Mouse (Mus musculus) limb, embryonic 13.5 days (tissue): Measurements from ENCODE around the gene Myl10. TPM values are rescaled to one million over a fixed set of nuclear protein-coding genes. Genes with fewer than 3 reads are reported as not detected.
A peak's percentile ranks its signal among the peaks of the same experiment; 100 is the strongest.
"Not testable (repeated sequence)": the region's sequence is repeated elsewhere in the genome, so short reads cannot be mapped to it uniquely, and the experiment has no call there.

Source experiments
- ATAC-seq: fragments of 200-750 bp; cut with Nextera tagmentation; 2 replicates; pipeline ENCODE4 v1.8.0; 2017; ENCODE audit warnings: low read depth, moderate number of reproducible peaks, moderate TSS enrichment; ENCODE audit not compliant: low FRiP score
- H3K27ac ChIP-seq: fragments of 300-500 bp; sonication (generic); 2 replicates; pipeline ENCODE4 v1.5.1; 2015; ENCODE audit warnings: inconsistent platforms, mild to moderate bottlenecking, moderate library complexity
- H3K27me3 ChIP-seq: fragments of 300-500 bp; sonication (generic); 2 replicates; pipeline ENCODE4 v1.6.1; 2015; ENCODE audit warnings: mild to moderate bottlenecking, inconsistent platforms
- H3K36me3 ChIP-seq: fragments of 300-500 bp; sonication (generic); 2 replicates; pipeline ENCODE4 v1.6.1; 2015; ENCODE audit warnings: inconsistent platforms, mild to moderate bottlenecking, moderate library complexity
- H3K4me1 ChIP-seq: fragments of 300-500 bp; sonication (generic); 2 replicates; pipeline ENCODE4 v1.6.1; 2015; ENCODE audit warnings: inconsistent platforms
- H3K4me2 ChIP-seq: fragments of 300-500 bp; sonication (generic); replicated peaks from 2 replicates; pipeline ENCODE4 v1.6.1; 2015; ENCODE audit warnings: inconsistent platforms, mild to moderate bottlenecking, moderate library complexity
- H3K4me3 ChIP-seq: fragments of 300-500 bp; sonication (generic); 2 replicates; pipeline ENCODE4 v1.5.1; 2015; ENCODE audit warnings: moderate library complexity, mild to moderate bottlenecking, inconsistent platforms
- H3K9ac ChIP-seq: fragments of 300-500 bp; sonication (generic); 2 replicates; pipeline ENCODE4 v1.6.1; 2015; ENCODE audit warnings: mild to moderate bottlenecking, inconsistent platforms
- H3K9me3 ChIP-seq: fragments of 300-500 bp; sonication (generic); 2 replicates; pipeline ENCODE4 v1.6.1; 2016; ENCODE audit warnings: inconsistent platforms
- WGBS: fragments of 180-500 bp; shearing (Covaris S2); methylation state at CpG from one replicate; pipeline ENCODE4 v1.1.7; 2015; 5-methylcytosine and 5-hydroxymethylcytosine counted together
- polyA plus RNA-seq: library from polyadenylated mRNA; unstranded; fragments of >200 nt; fragmentation: Nextera tagmentation; extraction: Ambion mirVana; gene quantifications from 2 replicates; pipeline ENCODE4 v1.2.1, GENCODE M21; 2015

Myl10 gene
- not detected in 2 replicates for polyA plus RNA-seq

GRCm38 (mm10) chr5:136692784-136693183 lies at the start of gene Myl10:
TSS of gene Myl10 (plus strand) at chr5:136693146.
- WGBS = 93% methylated on average over 4 of the region's 4 CpGs
- Histone ChIP-seq H3K9me3 (no peaks in the 10 kb centered on the region), H3K4me1 (peaks cover 10% of the 10 kb centered on the region; the same call in 1 of the 2 replicates), H3K27me3 (0 out of 2 replicates have a peak, but pooled peaks cover 5% of the 10 kb centered on the region), H3K4me2 (no peak within 1 kb of the TSS), H3K27ac (no peak within 1 kb of the TSS), H3K4me3 (no peak within 1 kb of the TSS), H3K36me3 (no peaks in the 10 kb centered on the region), H3K9ac (no peak within 1 kb of the TSS)
- ATAC-seq = no peak

GRCm38 (mm10) chr5:136646731-136647328 lies 46.1 kb upstream of the Myl10 start:
- Histone ChIP-seq H3K36me3 (no peaks in the 10 kb centered on the region), H3K27ac (no peak overlapping the region), H3K9ac (no peak overlapping the region), H3K27me3 (no peaks in the 10 kb centered on the region), H3K4me1 (peaks cover 9% of the 10 kb centered on the region), H3K4me2 (no peak overlapping the region), H3K4me3 (no peak overlapping the region), H3K9me3 (no peaks in the 10 kb centered on the region)
- no peak for ATAC-seq
- WGBS = 85% methylated on average over 4 of the region's 4 CpGs

GRCm38 (mm10) chr5:136649071-136649470 lies 43.9 kb upstream of the Myl10 start:
- whole genome bisulfite sequencing = 63% methylated on average over 5 of the region's 5 CpGs
- Histone ChIP-seq H3K9ac (no peak overlapping the region), H3K4me3 (no peak overlapping the region), H3K4me1 (peaks cover 9% of the 10 kb centered on the region), H3K36me3 (no peaks in the 10 kb centered on the region), H3K9me3 (no peaks in the 10 kb centered on the region), H3K4me2 (no peak overlapping the region), H3K27ac (no peak overlapping the region), H3K27me3 (no peaks in the 10 kb centered on the region)
- no peak for ATAC-seq

- 93% methylated on average over 5 of the region's 5 CpGs for WGBS
- ATAC-seq = no peak
Observed at GRCm38 (mm10) chr5:136649655-136650054, 43.3 kb upstream of the Myl10 start.

GRCm38 (mm10) chr5:136654481-136654880 lies 38.5 kb upstream of the Myl10 start:
- no peak for ATAC-seq
- no peak overlapping the region for H3K9ac ChIP-seq
- no peak overlapping the region for H3K4me2 ChIP-seq
- H3K9me3 ChIP-seq = no peaks in the 10 kb centered on the region
- no peak overlapping the region for H3K4me3 ChIP-seq
- no peak overlapping the region for H3K27ac ChIP-seq
- no peaks in the 10 kb centered on the region for H3K36me3 ChIP-seq
- H3K4me1 ChIP-seq = no peaks in the 10 kb centered on the region
- no peaks in the 10 kb centered on the region for H3K27me3 ChIP-seq

More at GRCm38 (mm10) chr5:136649655-136650054, 43.3 kb upstream of the Myl10 start:
- Histone ChIP-seq H3K27ac (no peak overlapping the region), H3K4me2 (no peak overlapping the region), H3K36me3 (no peaks in the 10 kb centered on the region), H3K27me3 (no peaks in the 10 kb centered on the region), H3K9ac (no peak overlapping the region), H3K4me3 (no peak overlapping the region), H3K4me1 (peaks cover 9% of the 10 kb centered on the region), H3K9me3 (no peaks in the 10 kb centered on the region)

- Histone ChIP-seq H3K36me3 (no peaks in the 10 kb centered on the region), H3K4me2 (no peak overlapping the region), H3K27me3 (no peaks in the 10 kb centered on the region), H3K4me3 (no peak overlapping the region), H3K4me1 (no peaks in the 10 kb centered on the region), H3K9ac (no peak overlapping the region), H3K27ac (no peak overlapping the region), H3K9me3 (no peaks in the 10 kb centered on the region; the same call in 1 of the 2 replicates)
- WGBS = 75% methylated on average over 10 of the region's 10 CpGs
- ATAC-seq = no peak
Observed at GRCm38 (mm10) chr5:136656830-136657395, 36.0 kb upstream of the Myl10 start.

GRCm38 (mm10) chr5:136660721-136661120 lies 32.2 kb upstream of the Myl10 start:
- H3K27ac ChIP-seq, H3K9ac ChIP-seq, H3K4me1 ChIP-seq, H3K4me3 ChIP-seq, H3K36me3 ChIP-seq, H3K4me2 ChIP-seq, ATAC-seq, H3K9me3 ChIP-seq: not testable (repeated sequence)
- peaks cover 16% of the 10 kb centered on the region for H3K27me3 ChIP-seq
- 65% methylated on average over 5 of the region's 5 CpGs for WGBS

GRCm38 (mm10) chr5:136662281-136662680 lies 30.7 kb upstream of the Myl10 start:
- no peak overlapping the region for H3K9ac ChIP-seq
- no peak overlapping the region for H3K4me2 ChIP-seq
- no peaks in the 10 kb centered on the region for H3K4me1 ChIP-seq
- no peaks in the 10 kb centered on the region; the same call in 1 of the 2 replicates for H3K9me3 ChIP-seq
- no peaks in the 10 kb centered on the region for H3K36me3 ChIP-seq
- WGBS = 82% methylated on average over 10 of the region's 10 CpGs
- H3K27me3 ChIP-seq = peaks cover 26% of the 10 kb centered on the region
- no peak for ATAC-seq
- H3K27ac ChIP-seq = no peak overlapping the region
- no peak overlapping the region for H3K4me3 ChIP-seq

- H3K36me3 ChIP-seq = no peaks in the 10 kb centered on the region
- 0 out of 2 replicates have a peak, but pooled peaks have one; percentile 36 for ATAC-seq
- no peak overlapping the region for H3K4me2 ChIP-seq
- H3K27ac ChIP-seq = no peak overlapping the region
- H3K9me3 ChIP-seq = no peaks in the 10 kb centered on the region; the same call in 1 of the 2 replicates
- peaks cover 27% of the 10 kb centered on the region for H3K27me3 ChIP-seq
- 18% methylated on average over 1 of the region's 1 CpGs for WGBS
- no peak overlapping the region for H3K4me3 ChIP-seq
- H3K9ac ChIP-seq = no peak overlapping the region
- H3K4me1 ChIP-seq = no peaks in the 10 kb centered on the region
Observed at GRCm38 (mm10) chr5:136662822-136663221, 30.1 kb upstream of the Myl10 start.

- H3K4me2 ChIP-seq = no peak overlapping the region
- no peak for ATAC-seq
- H3K9me3 ChIP-seq = no peaks in the 10 kb centered on the region; the same call in 1 of the 2 replicates
- WGBS = 5% methylated on average over 9 of the region's 9 CpGs
- H3K27me3 ChIP-seq = peaks cover 32% of the 10 kb centered on the region
- H3K4me3 ChIP-seq = no peak overlapping the region
- H3K4me1 ChIP-seq = no peaks in the 10 kb centered on the region
- no peaks in the 10 kb centered on the region for H3K36me3 ChIP-seq
- no peak overlapping the region for H3K27ac ChIP-seq
- no peak overlapping the region for H3K9ac ChIP-seq
Observed at GRCm38 (mm10) chr5:136664497-136664896, 28.4 kb upstream of the Myl10 start.

GRCm38 (mm10) chr5:136676315-136677030 lies 16.5 kb upstream of the Myl10 start:
- 85% methylated on average over 18 of the region's 18 CpGs for WGBS
- Histone ChIP-seq H3K9me3 (0 out of 2 replicates have a peak, but pooled peaks cover 8% of the 10 kb centered on the region), H3K4me1 (no peaks in the 10 kb centered on the region)

GRCm38 (mm10) chr5:136678840-136679348 lies 14.1 kb upstream of the Myl10 start:
- Histone ChIP-seq H3K4me1 (no peaks in the 10 kb centered on the region), H3K9ac (no peak overlapping the region), H3K27ac (no peak overlapping the region), H3K9me3 (0 out of 2 replicates have a peak, but pooled peaks cover 8% of the 10 kb centered on the region), H3K36me3 (no peaks in the 10 kb centered on the region), H3K4me3 (no peak overlapping the region), H3K27me3 (no peaks in the 10 kb centered on the region), H3K4me2 (no peak overlapping the region)
- no peak for ATAC-seq
- WGBS = 52% methylated on average over 6 of the region's 6 CpGs

More at GRCm38 (mm10) chr5:136676315-136677030, 16.5 kb upstream of the Myl10 start:
- Histone ChIP-seq H3K4me3 (no peak overlapping the region), H3K36me3 (no peaks in the 10 kb centered on the region), H3K27ac (no peak overlapping the region), H3K27me3 (0 out of 2 replicates have a peak, but pooled peaks cover 5% of the 10 kb centered on the region), H3K9ac (no peak overlapping the region), H3K4me2 (no peak overlapping the region)
- no peak for ATAC-seq
